Mouse (Mus musculus): ENCODE data around the gene Spdef. TPM values are rescaled to one million over a fixed set of nuclear protein-coding genes. Genes with fewer than 3 reads are reported as not detected.

Spdef gene
- polyA plus RNA-seq, 1 experiment from 2014 or later = 1.1 TPM

- no peak overlapping the region for H3K27ac ChIP-seq (replicated peaks)
- H3K9ac ChIP-seq = no peak overlapping the region
- H3K27me3 ChIP-seq = no peaks in the 10 kb centered on the region
- peaks cover 20% of the 10 kb centered on the region for H3K4me1 ChIP-seq (replicated peaks)
- WGBS = 67% methylated on average over 9 of the region's 9 CpGs
- H3K36me3 ChIP-seq = no peaks in the 10 kb centered on the region
- peak; percentile 46 for ATAC-seq (ENCODE audit: low FRiP score, low read depth)
- H3K4me2 ChIP-seq = no peak overlapping the region
- H3K9me3 ChIP-seq = no peaks in the 10 kb centered on the region
- H3K4me3 ChIP-seq = no peak overlapping the region
Measured at GRCm38 (mm10) chr17:27721125-27721664, 7.6 kb downstream of the Spdef start.

DNA sequence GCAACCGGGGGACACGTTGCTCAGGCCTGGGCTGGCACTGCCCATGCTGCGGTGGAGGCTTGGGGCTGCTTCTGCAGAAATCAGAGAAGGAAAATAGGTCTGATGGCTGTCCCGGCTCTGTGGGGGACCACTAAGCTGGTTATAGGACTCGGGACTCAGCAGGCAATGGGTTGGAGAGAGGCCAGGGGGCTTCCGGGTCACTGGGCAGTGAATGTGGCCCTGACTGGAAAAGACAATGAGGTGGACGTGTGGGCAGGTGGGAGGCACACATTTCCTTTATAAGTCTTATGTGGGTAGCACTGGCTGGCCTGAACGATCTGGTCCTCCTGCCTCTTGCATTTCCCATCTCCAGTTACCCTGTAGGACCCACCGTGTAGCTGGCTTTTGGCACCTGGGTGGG, 8.4 kb downstream of the Spdef start:
- ATAC-seq (ENCODE audit: low FRiP score, low read depth) = no peak
- 40% methylated on average over 9 of the region's 9 CpGs for WGBS
- Histone ChIP-seq H3K27me3 (no peaks in the 10 kb centered on the region), H3K9ac (no peak overlapping the region), H3K9me3 (no peaks in the 10 kb centered on the region), H3K4me1 (replicated peaks) (peaks cover 17% of the 10 kb centered on the region), H3K36me3 (no peaks in the 10 kb centered on the region), H3K4me3 (no peak overlapping the region), H3K27ac (replicated peaks) (no peak overlapping the region), H3K4me2 (no peak overlapping the region)

DNA sequence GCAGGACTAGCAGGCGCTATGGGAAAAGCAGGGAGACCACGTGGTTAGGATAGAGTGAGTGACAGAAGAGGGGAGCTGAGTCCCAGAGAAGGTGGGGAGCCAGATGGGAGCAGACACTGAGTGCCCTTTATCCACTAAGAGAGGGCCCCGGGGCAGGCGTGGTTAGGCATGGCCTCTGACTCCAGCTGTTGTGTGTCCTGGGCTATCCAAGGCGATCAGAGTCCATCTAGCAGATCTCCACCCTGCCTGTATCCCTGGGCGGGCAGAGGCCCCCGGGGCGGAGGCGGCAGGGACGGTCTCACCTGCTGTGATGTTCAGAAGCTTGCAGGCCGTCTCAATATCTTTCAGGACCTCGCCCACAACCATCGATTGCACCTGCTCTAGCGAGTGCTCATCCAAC, 9.1 kb downstream of the Spdef start:
- 74% methylated on average over 14 of the region's 14 CpGs for WGBS
- no peaks in the 10 kb centered on the region for H3K27me3 ChIP-seq

DNA sequence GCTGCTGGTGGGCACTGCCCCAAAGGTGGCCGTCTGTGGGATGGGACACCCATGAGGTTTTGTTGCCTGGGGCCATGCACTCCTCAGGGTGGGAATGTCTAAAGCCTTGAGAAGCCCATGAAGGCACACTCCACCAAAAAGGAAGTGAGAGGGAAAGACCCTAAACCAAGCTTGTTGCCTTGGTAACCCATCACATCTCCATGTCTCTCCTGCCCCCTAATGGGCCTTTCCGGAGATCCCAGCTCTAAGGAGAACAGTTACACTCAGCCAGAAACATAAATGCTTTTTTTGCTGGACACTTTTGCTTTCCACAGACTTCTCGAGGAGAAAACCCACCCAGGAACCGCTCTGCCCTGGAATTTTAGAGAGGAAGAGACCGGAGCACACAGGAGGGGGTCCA, 10.5 kb downstream of the Spdef start:
- Histone ChIP-seq H3K27me3 (no peaks in the 10 kb centered on the region), H3K36me3 (no peaks in the 10 kb centered on the region), H3K4me3 (no peak overlapping the region), H3K4me2 (no peak overlapping the region), H3K9me3 (no peaks in the 10 kb centered on the region), H3K4me1 (replicated peaks) (peaks cover 12% of the 10 kb centered on the region), H3K27ac (replicated peaks) (no peak overlapping the region), H3K9ac (no peak overlapping the region)
- WGBS = 44% methylated on average over 5 of the region's 5 CpGs
- no peak; the same call in 1 of the 2 replicates for ATAC-seq (ENCODE audit: low FRiP score, low read depth)

More for the DNA sequence above, 9.1 kb downstream of the Spdef start:
- no peak overlapping the region for H3K27ac ChIP-seq (replicated peaks)
- no peak for ATAC-seq (ENCODE audit: low FRiP score, low read depth)
- H3K4me1 ChIP-seq (replicated peaks) = peaks cover 12% of the 10 kb centered on the region
- no peaks in the 10 kb centered on the region for H3K36me3 ChIP-seq
- H3K4me3 ChIP-seq = no peak overlapping the region
- no peak overlapping the region for H3K9ac ChIP-seq
- H3K4me2 ChIP-seq = no peak overlapping the region
- H3K9me3 ChIP-seq = no peaks in the 10 kb centered on the region

DNA sequence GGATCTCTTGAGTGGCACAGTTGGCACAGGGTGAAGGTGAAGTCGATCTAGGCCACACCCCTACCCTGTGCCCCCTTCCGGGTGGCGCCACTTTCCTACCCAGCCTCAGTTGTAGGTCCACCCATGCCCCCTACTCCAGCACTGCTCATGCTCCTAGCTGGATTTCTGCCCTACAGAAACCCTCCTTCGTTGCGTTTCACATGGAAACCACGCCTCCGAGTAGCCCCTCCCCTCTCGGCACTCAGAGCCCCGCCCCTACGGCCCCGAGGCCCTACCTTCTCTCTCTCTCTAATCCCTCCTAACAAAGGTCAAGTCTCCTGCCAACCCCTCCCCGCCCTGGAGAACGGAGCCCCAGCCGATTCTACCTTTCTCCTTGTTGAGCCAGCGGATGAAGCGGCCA, 12.0 kb downstream of the Spdef start:
- ATAC-seq (ENCODE audit: low FRiP score, low read depth) = no peak; the same call in 1 of the 2 replicates
- WGBS = 5% methylated on average over 16 of the region's 16 CpGs
- 0 out of 2 replicates have a peak overlapping the region, but pooled peaks have one; percentile 16 for H3K9ac ChIP-seq
- peak overlapping the region; percentile 48 for H3K4me2 ChIP-seq
- H3K36me3 ChIP-seq = no peaks in the 10 kb centered on the region
- peaks cover 12% of the 10 kb centered on the region for H3K4me1 ChIP-seq (replicated peaks)
- no peaks in the 10 kb centered on the region for H3K27me3 ChIP-seq
- H3K27ac ChIP-seq (replicated peaks) = no peak overlapping the region
- H3K9me3 ChIP-seq = no peaks in the 10 kb centered on the region
- peak overlapping the region; percentile 18 for H3K4me3 ChIP-seq

DNA sequence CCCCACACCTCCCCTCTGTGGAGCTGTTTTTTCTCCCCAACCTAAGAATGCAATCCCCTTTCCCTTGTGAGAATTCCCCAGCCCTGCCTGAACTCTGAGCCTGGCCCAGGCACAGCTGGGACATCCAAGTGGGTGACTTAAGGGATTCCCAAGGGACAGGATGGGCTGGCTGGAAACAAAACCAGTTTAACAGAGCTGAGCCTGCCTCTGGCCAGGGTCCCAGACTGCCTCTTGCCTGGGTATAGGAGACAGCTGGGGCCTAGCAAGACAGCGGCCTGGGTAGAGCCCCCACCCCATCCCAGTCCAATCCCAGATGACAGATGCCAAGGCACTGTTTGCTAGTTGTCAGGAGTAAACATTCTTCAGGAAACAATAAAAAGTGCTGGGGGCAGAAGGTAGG, 15.9 kb downstream of the Spdef start:
- H3K4me3 ChIP-seq = no peak overlapping the region
- H3K36me3 ChIP-seq = no peaks in the 10 kb centered on the region
- H3K27me3 ChIP-seq = no peaks in the 10 kb centered on the region
- peaks cover 13% of the 10 kb centered on the region for H3K4me1 ChIP-seq (replicated peaks)
- H3K9me3 ChIP-seq = no peaks in the 10 kb centered on the region
- WGBS = 52% methylated on average over 1 of the region's 1 CpGs
- no peak overlapping the region for H3K9ac ChIP-seq
- H3K27ac ChIP-seq (replicated peaks) = no peak overlapping the region
- no peak overlapping the region for H3K4me2 ChIP-seq
- ATAC-seq (ENCODE audit: low FRiP score, low read depth) = peak; percentile 38; the same call in 1 of the 2 replicates

DNA sequence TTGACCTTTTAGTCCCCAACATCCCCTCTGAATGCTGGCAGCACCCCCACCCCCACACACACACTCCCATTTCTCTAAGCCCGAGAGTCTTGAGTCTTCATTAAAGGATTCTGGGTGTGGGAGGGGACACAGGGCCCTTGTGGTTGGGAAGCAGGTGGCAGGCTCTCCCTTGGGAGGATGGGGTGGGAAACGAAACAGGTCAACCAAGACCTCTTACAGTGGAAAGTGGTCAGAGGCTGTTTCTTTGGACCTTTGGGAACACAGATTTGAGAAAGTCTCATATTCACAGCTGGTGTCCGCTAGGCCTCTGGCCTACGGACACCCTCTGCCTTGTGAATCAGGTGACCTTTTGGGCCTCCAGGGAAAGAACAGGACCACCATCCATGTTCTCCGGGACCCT, 19.1 kb downstream of the Spdef start:
- peaks cover 5% of the 10 kb centered on the region; the same call in 1 of the 2 replicates for H3K4me1 ChIP-seq (replicated peaks)
- 75% methylated on average over 5 of the region's 5 CpGs for WGBS

DNA sequence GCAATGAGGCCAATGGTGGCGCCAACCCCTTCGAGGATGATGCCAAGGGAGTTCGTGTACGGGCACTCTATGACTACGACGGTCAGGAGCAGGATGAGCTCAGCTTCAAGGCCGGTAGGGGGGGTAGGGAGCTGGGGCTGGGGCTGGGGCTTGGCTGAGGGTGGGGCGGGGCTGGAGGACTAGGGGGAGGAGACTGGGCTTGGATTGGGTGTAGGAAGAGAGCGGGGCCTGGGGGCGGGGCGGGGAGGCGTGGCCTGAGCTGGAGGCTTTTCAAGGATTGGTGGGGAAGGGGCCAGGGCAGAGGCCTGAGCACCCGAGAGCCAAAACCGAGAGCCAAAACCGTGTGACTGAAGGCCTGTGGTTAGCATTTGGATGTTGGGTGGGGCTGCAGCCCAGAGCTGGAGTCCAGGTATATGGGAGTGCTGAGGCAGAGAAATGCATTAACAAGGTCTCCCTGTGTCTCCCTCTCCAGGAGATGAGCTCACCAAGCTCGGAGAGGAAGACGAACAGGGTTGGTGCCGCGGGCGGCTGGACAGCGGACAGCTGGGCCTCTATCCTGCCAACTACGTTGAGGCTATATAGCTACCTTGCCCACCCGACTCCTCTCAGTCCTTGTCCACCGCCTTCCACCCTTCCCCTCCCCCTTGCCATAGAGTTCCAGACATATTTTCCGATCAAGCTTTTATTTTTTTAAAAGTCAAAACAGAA, 20.6 kb downstream of the Spdef start:
- WGBS = 7% methylated on average over 25 of the region's 25 CpGs
- H3K9me3 ChIP-seq = no peaks in the 10 kb centered on the region
- H3K27me3 ChIP-seq = peaks cover 5% of the 10 kb centered on the region; the same call in 1 of the 2 replicates
- peak overlapping the region; percentile 21 for H3K4me3 ChIP-seq
- H3K4me1 ChIP-seq (replicated peaks) = peaks cover 5% of the 10 kb centered on the region; the same call in 1 of the 2 replicates
- peak overlapping the region; percentile 51 for H3K4me2 ChIP-seq
- no peak overlapping the region for H3K9ac ChIP-seq
- no peaks in the 10 kb centered on the region for H3K36me3 ChIP-seq
- no peak overlapping the region for H3K27ac ChIP-seq (replicated peaks)
- ATAC-seq (ENCODE audit: low FRiP score, low read depth) = peak; percentile 73

More for the DNA sequence above, 19.1 kb downstream of the Spdef start:
- Histone ChIP-seq H3K4me2 (no peak overlapping the region), H3K27ac (replicated peaks) (no peak overlapping the region), H3K27me3 (peaks cover 4% of the 10 kb centered on the region; the same call in 1 of the 2 replicates), H3K4me3 (no peak overlapping the region), H3K9ac (no peak overlapping the region), H3K36me3 (no peaks in the 10 kb centered on the region), H3K9me3 (no peaks in the 10 kb centered on the region)
- no peak for ATAC-seq (ENCODE audit: low FRiP score, low read depth)

GRCm38 (mm10) chr17:27705661-27706060, 23.1 kb downstream of the Spdef start:
- 42% methylated on average over 10 of the region's 10 CpGs for WGBS
- ATAC-seq (ENCODE audit: low FRiP score, low read depth) = no peak
- peaks cover 5% of the 10 kb centered on the region; the same call in 1 of the 2 replicates for H3K27me3 ChIP-seq
- H3K4me3 ChIP-seq = no peak overlapping the region
- H3K36me3 ChIP-seq = no peaks in the 10 kb centered on the region
- no peaks in the 10 kb centered on the region for H3K9me3 ChIP-seq
- peaks cover 22% of the 10 kb centered on the region for H3K4me1 ChIP-seq (replicated peaks)
- H3K27ac ChIP-seq (replicated peaks) = no peak overlapping the region
- no peak overlapping the region for H3K9ac ChIP-seq
- H3K4me2 ChIP-seq = no peak overlapping the region

GRCm38 (mm10) chr17:27703961-27704621, 24.7 kb downstream of the Spdef start:
- H3K9me3 ChIP-seq = no peaks in the 10 kb centered on the region
- H3K4me1 ChIP-seq (replicated peaks) = peaks cover 22% of the 10 kb centered on the region
- no peak overlapping the region for H3K27ac ChIP-seq (replicated peaks)
- H3K36me3 ChIP-seq = no peaks in the 10 kb centered on the region
- no peak overlapping the region for H3K4me3 ChIP-seq
- no peak for ATAC-seq (ENCODE audit: low FRiP score, low read depth)
- H3K4me2 ChIP-seq = no peak overlapping the region
- H3K27me3 ChIP-seq = peaks cover 5% of the 10 kb centered on the region; the same call in 1 of the 2 replicates
- 61% methylated on average over 5 of the region's 5 CpGs for WGBS
- no peak overlapping the region for H3K9ac ChIP-seq

DNA sequence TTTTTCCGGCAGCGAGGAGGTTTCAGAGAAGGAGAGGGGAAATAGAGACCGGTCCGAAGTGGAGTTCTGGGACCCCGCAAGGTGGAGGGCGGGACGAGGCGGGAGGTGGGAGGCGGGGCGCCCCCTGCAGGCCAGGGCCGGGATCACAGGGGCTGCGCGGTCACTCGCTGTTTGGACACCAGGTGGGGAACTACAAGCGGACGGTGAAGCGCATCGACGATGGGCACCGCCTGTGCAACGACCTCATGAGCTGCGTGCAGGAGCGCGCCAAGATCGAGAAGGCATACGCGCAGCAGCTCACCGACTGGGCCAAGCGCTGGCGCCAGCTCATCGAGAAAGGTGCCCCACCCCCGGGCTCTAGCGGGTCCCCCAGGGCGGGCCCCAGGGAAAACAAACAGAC, 26.2 kb downstream of the Spdef start:
- no peak for ATAC-seq (ENCODE audit: low FRiP score, low read depth)
- H3K27ac ChIP-seq (replicated peaks) = no peak overlapping the region
- WGBS = 2% methylated on average over 33 of the region's 34 CpGs
- H3K36me3 ChIP-seq = no peaks in the 10 kb centered on the region
- peak overlapping the region; percentile 54 for H3K4me2 ChIP-seq
- no peaks in the 10 kb centered on the region for H3K9me3 ChIP-seq
- H3K4me3 ChIP-seq = 0 out of 2 replicates have a peak overlapping the region, but pooled peaks have one; percentile 15
- H3K4me1 ChIP-seq (replicated peaks) = peaks cover 17% of the 10 kb centered on the region
- H3K9ac ChIP-seq = peak overlapping the region; percentile 38
- H3K27me3 ChIP-seq = peaks cover 5% of the 10 kb centered on the region; the same call in 1 of the 2 replicates

DNA sequence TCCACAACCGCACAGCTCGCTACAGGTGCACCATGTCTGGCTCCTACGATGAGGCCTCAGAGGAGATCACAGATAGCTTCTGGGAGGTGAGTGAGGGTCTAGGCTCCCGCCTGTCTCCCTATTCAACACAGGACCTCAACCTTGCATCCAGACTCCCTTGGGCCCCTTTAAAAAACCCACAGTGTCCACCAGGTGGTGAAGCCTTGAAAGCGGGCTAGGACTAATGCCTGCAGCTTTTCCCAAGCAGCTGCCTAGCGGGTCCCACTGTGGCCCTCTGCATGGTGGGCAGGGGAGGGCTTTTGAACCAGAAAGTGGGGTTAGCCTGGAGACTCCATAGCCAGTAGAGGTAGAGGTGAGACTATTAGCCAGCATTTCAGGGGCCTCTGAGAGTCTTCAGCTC, 26.9 kb downstream of the Spdef start:
- Histone ChIP-seq H3K36me3 (no peaks in the 10 kb centered on the region), H3K27me3 (peaks cover 5% of the 10 kb centered on the region; the same call in 1 of the 2 replicates), H3K27ac (replicated peaks) (peak overlapping the region; percentile 38; the same call in 1 of the 2 replicates), H3K9ac (no peak overlapping the region), H3K4me2 (no peak overlapping the region), H3K4me1 (replicated peaks) (peaks cover 17% of the 10 kb centered on the region), H3K4me3 (no peak overlapping the region), H3K9me3 (no peaks in the 10 kb centered on the region)
- 57% methylated on average over 6 of the region's 6 CpGs for WGBS
- ATAC-seq (ENCODE audit: low FRiP score, low read depth) = no peak
